Mouse (Mus musculus) kidney, postnatal 4 days (tissue): ENCODE results near the gene Farsa.
A peak's percentile ranks its signal among the peaks of the same experiment; 100 is the strongest.

Experiments used
- DNase-seq, 2 experiments: peaks; one replicate each; pipeline ENCODE4 v3.0.0; 2021; ENCODE audit warnings: mixed read lengths in 2 of 2

Gene Farsa

GRCm38 (mm10) chr8:84912391-84912790 is 55.6 kb downstream of the Farsa start:
- peak in 1 of 2 experiments; percentile 37 for DNase-seq

- peak; percentile 78 to 86 for DNase-seq
Measured at GRCm38 (mm10) chr8:84912895-84913501, 56.2 kb downstream of the Farsa start.

- DNase-seq = no peak
Measured at GRCm38 (mm10) chr8:84913502-84913900, 56.7 kb downstream of the Farsa start.

- peak; percentile 48 to 60 for DNase-seq
Measured at GRCm38 (mm10) chr8:84913960-84914359, 57.2 kb downstream of the Farsa start.

- no peak for DNase-seq
Measured at GRCm38 (mm10) chr8:84915269-84915668, 58.5 kb downstream of the Farsa start.

- no peak for DNase-seq
Measured at GRCm38 (mm10) chr8:84917781-84918180, 61.0 kb downstream of the Farsa start.

GRCm38 (mm10) chr8:84918646-84919045 is 61.9 kb downstream of the Farsa start:
- DNase-seq = no peak
